Mouse (Mus musculus) limb, embryonic 10.5 days (tissue): Measurements from ENCODE around the gene Ndufa3. TPM values are rescaled to one million over a fixed set of nuclear protein-coding genes. Genes with fewer than 3 reads are reported as not detected.

Source experiments
- DNase-seq: peaks from one replicate; pipeline ENCODE4 v3.0.0-alpha.2; 2017; ENCODE audit warnings: low spot score
- H3K27ac ChIP-seq: fragments of 300-500 bp; sonication (generic); 2 replicates; pipeline ENCODE4 v1.5.1; 2016; ENCODE audit warnings: mild to moderate bottlenecking
- H3K27me3 ChIP-seq: fragments of 300-500 bp; sonication (generic); 2 replicates; pipeline ENCODE4 v1.6.1; 2016; ENCODE audit warnings: low read depth, mild to moderate bottlenecking; ENCODE audit not compliant: poor library complexity, severe bottlenecking
- H3K36me3 ChIP-seq: fragments of 300-500 bp; sonication (generic); 2 replicates; pipeline ENCODE4 v1.6.1; 2016; ENCODE audit warnings: mild to moderate bottlenecking, moderate library complexity
- H3K4me1 ChIP-seq: fragments of 300-500 bp; sonication (generic); 2 replicates; pipeline ENCODE4 v1.6.1; 2016
- H3K4me3 ChIP-seq: fragments of 300-500 bp; sonication (generic); 2 replicates; pipeline ENCODE4 v1.5.1; 2016; ENCODE audit warnings: mild to moderate bottlenecking, moderate library complexity
- H3K9me3 ChIP-seq: fragments of 300-500 bp; sonication (generic); replicated peaks from 2 replicates; pipeline ENCODE4 v1.6.1; 2016; ENCODE audit warnings: mild to moderate bottlenecking
- WGBS: fragments of 180-500 bp; shearing (Covaris S2); methylation state at CpG from one replicate; pipeline ENCODE4 v1.1.7; 2016; 5-methylcytosine and 5-hydroxymethylcytosine counted together
- microRNA-seq: library from miRNA; unstranded; fragments of <30 nt; microRNA quantifications from one replicate; pipeline ENCODE4, GENCODE M21; 2017
- polyA plus RNA-seq: library from polyadenylated mRNA; unstranded; fragments of >200 nt; fragmentation: Nextera tagmentation; extraction: Ambion mirVana; gene quantifications from 2 replicates; pipeline ENCODE4 v1.2.1, GENCODE M21; 2016

Gene Ndufa3
- polyA plus RNA-seq, 1 experiment from 2014 or later, result 392 TPM

- no peak overlapping the region for H3K27ac ChIP-seq
- peaks cover 99% of the 10 kb centered on the region for H3K36me3 ChIP-seq
- H3K4me1 ChIP-seq, result no peaks in the 10 kb centered on the region
- no peak for DNase-seq
- H3K27me3 ChIP-seq, result no peaks in the 10 kb centered on the region
- no peak overlapping the region for H3K4me3 ChIP-seq
- 97% methylated on average over 14 of the region's 14 CpGs for WGBS
- H3K9me3 ChIP-seq, result no peaks in the 10 kb centered on the region
These were observed 41.4 kb downstream of the Ndufa3 start for GRCm38 (mm10) chr7:3658578-3658977.

GRCm38 (mm10) chr7:3664524-3665214 is 47.5 kb downstream of the Ndufa3 start:
- H3K9me3 ChIP-seq, result no peaks in the 10 kb centered on the region
- peaks cover 39% of the 10 kb centered on the region for H3K36me3 ChIP-seq
- 36% methylated on average over 15 of the region's 15 CpGs for WGBS
- DNase-seq, result peak; percentile 37
- H3K4me3 ChIP-seq, result peak overlapping the region; percentile 69
- H3K27ac ChIP-seq, result peak overlapping the region; percentile 82
- no peaks in the 10 kb centered on the region for H3K27me3 ChIP-seq
- peaks cover 24% of the 10 kb centered on the region for H3K4me1 ChIP-seq

- WGBS, result 4% methylated on average over 45 of the region's 45 CpGs
- Histone ChIP-seq H3K4me1 (peaks cover 24% of the 10 kb centered on the region), H3K36me3 (peaks cover 31% of the 10 kb centered on the region), H3K27ac (peak within 1 kb of the TSS; percentile 82), H3K9me3 (no peaks in the 10 kb centered on the region), H3K27me3 (no peaks in the 10 kb centered on the region), H3K4me3 (peak within 1 kb of the TSS; percentile 69)
- peak; percentile 87 for DNase-seq
These were observed 48.3 kb downstream of the Ndufa3 start, which contains the start of gene Leng1 for GRCm38 (mm10) chr7:3665215-3666114. Leng1 (minus strand) TSS chr7:3665840.

GRCm38 (mm10) chr7:3666921-3667391 is 49.8 kb downstream of the Ndufa3 start:
- 0 out of 2 replicates have a peak overlapping the region, but pooled peaks have one; percentile 28 for H3K4me3 ChIP-seq
- 16% methylated on average over 14 of the region's 14 CpGs for WGBS
- H3K27ac ChIP-seq, result no peak overlapping the region
- peaks cover 17% of the 10 kb centered on the region for H3K36me3 ChIP-seq
- no peak for DNase-seq
- H3K9me3 ChIP-seq, result no peaks in the 10 kb centered on the region
- H3K4me1 ChIP-seq, result peaks cover 24% of the 10 kb centered on the region
- H3K27me3 ChIP-seq, result no peaks in the 10 kb centered on the region

Small RNAs within 50 kb of the gene (microRNA-seq; reads per million reads assigned to microRNA genes)
- gene Gm25100 (not detected), gene Mir3572 (2.9 reads per million, percentile 1 among the genes with 10 or more reads in this experiment)

Other genes with a start within 250 kb of the Ndufa3 start
- gene Cacng8, start 226.7 kb upstream of the Ndufa3 start, polyA plus RNA-seq, result 3.3 and 8.3 TPM in 2 replicates
- gene Cacng6, start 193.2 kb upstream of the Ndufa3 start, polyA plus RNA-seq, result 0.26 TPM in 1 of 2 replicates, not detected in the other
- gene Tarm1, start 114.7 kb upstream of the Ndufa3 start, polyA plus RNA-seq, result not detected in 2 replicates
- not detected in 2 replicates for gene Oscar, start 1.2 kb upstream of the Ndufa3 start, polyA plus RNA-seq
- gene Tfpt, start 12.6 kb downstream of the Ndufa3 start, polyA plus RNA-seq, result 33.3 and 36.0 TPM in 2 replicates
- 181 and 186 TPM in 2 replicates for gene Prpf31, start 12.6 kb downstream of the Ndufa3 start, polyA plus RNA-seq
- 80.3 and 94.7 TPM in 2 replicates for gene Cnot3, start 27.9 kb downstream of the Ndufa3 start, polyA plus RNA-seq
- gene Leng1, start 48.5 kb downstream of the Ndufa3 start, polyA plus RNA-seq, result 13.2 and 15.2 TPM in 2 replicates
- 4.2 and 5.0 TPM in 2 replicates for gene Tmc4, start 60.2 kb downstream of the Ndufa3 start, polyA plus RNA-seq
- 328 and 357 TPM in 2 replicates for gene Tsen34, start 75.5 kb downstream of the Ndufa3 start, polyA plus RNA-seq
- 39.0 and 46.5 TPM in 2 replicates for gene Mboat7, start 76.2 kb downstream of the Ndufa3 start, polyA plus RNA-seq
- 1,366 and 1,587 TPM in 2 replicates for gene Rps9, start 86.6 kb downstream of the Ndufa3 start, polyA plus RNA-seq
- 0.08 and 0.13 TPM in 2 replicates for gene Pirb, start 103.0 kb downstream of the Ndufa3 start, polyA plus RNA-seq
- not detected in 2 replicates for gene Gm15448, start 208.3 kb downstream of the Ndufa3 start, polyA plus RNA-seq
- not detected in 2 replicates for gene Pira2, start 227.7 kb downstream of the Ndufa3 start, polyA plus RNA-seq